Mouse (Mus musculus) spleen, adult 2 months (tissue): ENCODE measurements at regions not wholly inside any gene's neighbourhood (a gene's known extent, or its start where the extent isn't known, plus 50 kb on each side); places are given as distances from the start of the nearest gene placed in this dataset.

ENCODE experiments used
- CTCF ChIP-seq: fragments of 200-500 bp; IDR thresholded peaks from 2 replicates; pipeline ENCODE4 v1.5.1; 2011; ENCODE audit warnings: mild to moderate bottlenecking, inconsistent platforms; ENCODE audit not compliant: insufficient read depth, insufficient read length, insufficient replicate concordance; ENCODE audit errors: extremely low read depth
- POLR2A ChIP-seq: fragments of 200-500 bp; IDR thresholded peaks from 2 replicates; pipeline ENCODE4 v1.6.1; 2011; ENCODE audit warnings: low read depth, low read length, inconsistent platforms

GRCm38 (mm10) chr2:57566103-57566502 is 328.7 kb downstream of the Gpd2 start:
- TF ChIP-seq CTCF = no peak
- no peak for TF ChIP-seq POLR2A
